In the genomic region with DNA sequence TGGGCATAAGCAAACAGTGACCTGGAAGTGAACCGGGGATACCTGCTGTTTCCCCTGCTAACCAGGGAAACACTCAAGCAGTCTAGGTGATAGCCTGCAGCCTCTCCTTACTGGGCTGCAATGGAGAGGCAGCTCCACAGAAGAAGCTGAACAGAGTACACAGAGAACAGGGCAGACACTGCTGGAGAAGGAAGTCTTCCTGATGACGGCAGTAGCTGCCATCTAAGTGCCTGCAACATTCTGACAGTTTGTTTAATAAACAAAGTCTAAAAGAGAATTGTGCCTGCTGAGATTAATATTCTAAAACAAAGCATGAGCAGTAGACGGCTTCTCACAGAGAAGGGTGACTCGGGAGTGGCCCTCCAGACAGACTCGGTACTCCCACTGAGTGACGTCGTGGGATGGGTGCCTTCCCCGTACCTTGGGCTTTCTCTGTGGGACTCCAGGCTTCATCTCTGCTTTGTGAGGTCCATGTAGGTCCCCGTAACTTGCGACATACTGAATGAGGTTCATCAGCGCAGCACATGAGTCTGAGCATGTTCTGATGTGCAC, we compare ENCODE assay signal across 25 mouse cellular contexts. TPM values are rescaled to one million over a fixed set of nuclear protein-coding genes. Genes with fewer than 3 reads are reported as not detected.
"Had no signal": no experiment of that assay in that cellular context is flagged by ENCODE, and none has a peak within 500 bp of the region (broad histone marks: within the 10 kb centered on the region; RNA-seq: fewer than 3 reads in every experiment).

No protein-coding gene starts in this region.

- DNase-seq: kidney, adult 8-10 months; kidney, postnatal 10 days; kidney, postnatal 36 days; left cerebral cortex, postnatal 4 days; liver, embryonic 13.5 days; midbrain, embryonic 14.5 days; right cerebral cortex, adult 18-20 months; right cerebral cortex, postnatal 14 days; right cerebral cortex, postnatal 4 days; thymus, adult 18-20 months; thymus, postnatal 14 days; thymus, postnatal 4 days had no signal

- H3K9ac ChIP-seq: kidney, embryonic 15.5 days; limb, embryonic 12.5 days; limb, embryonic 15.5 days; liver, embryonic 13.5 days; lung, embryonic 15.5 days had no signal

- H3K4me3 ChIP-seq: kidney, embryonic 15.5 days; limb, embryonic 12.5 days; limb, embryonic 15.5 days; liver, embryonic 13.5 days; lung, embryonic 15.5 days had no signal

- ATAC-seq: intestine, postnatal 0 days had no signal

- H3K27me3 ChIP-seq: kidney, embryonic 15.5 days; limb, embryonic 12.5 days; limb, embryonic 15.5 days; liver, embryonic 13.5 days; lung, embryonic 15.5 days had no signal

- H3K4me1 ChIP-seq: kidney, embryonic 15.5 days; limb, embryonic 12.5 days; limb, embryonic 15.5 days; liver, embryonic 13.5 days had no signal

- H3K4me2 ChIP-seq: kidney, embryonic 15.5 days; limb, embryonic 12.5 days; limb, embryonic 15.5 days; liver, embryonic 13.5 days; lung, embryonic 15.5 days; midbrain, embryonic 11.5 days had no signal

- H3K27ac ChIP-seq: kidney, embryonic 15.5 days; limb, embryonic 12.5 days; limb, embryonic 15.5 days; liver, embryonic 13.5 days; lung, embryonic 15.5 days; stomach, postnatal 0 days had no signal

- H3K9me3 ChIP-seq: kidney, embryonic 15.5 days; limb, embryonic 12.5 days; limb, embryonic 15.5 days; liver, embryonic 13.5 days; lung, embryonic 15.5 days had no signal

RNA-seq across cellular contexts. Expression of gene Bdkrb1, which starts 40.0 kb away (rescaled TPM):
- total RNA-seq: layer of hippocampus, postnatal 14 days; left cerebral cortex, adult 8-10 months; left cerebral cortex, postnatal 14 days; left cerebral cortex, postnatal 4 days; megakaryocyte progenitor cell, adult 5-6 weeks; megakaryocyte-erythroid progenitor cell, adult 5-6 weeks had no signal
- polyA plus RNA-seq: intestine, embryonic 14.5 days; limb, embryonic 12.5 days; limb, embryonic 15.5 days; midbrain, embryonic 11.5 days; midbrain, embryonic 14.5 days had no signal
